Mouse (Mus musculus) right cerebral cortex, postnatal 14 days (tissue): Measurements from ENCODE around the gene Atg7.

ENCODE experiments used
- DNase-seq: peaks from one replicate; pipeline ENCODE4 v3.0.0; 2022

Gene Atg7

GRCm38 (mm10) chr6:114826889-114827288 is 184.0 kb downstream of the Atg7 start:
- no peak for DNase-seq

GRCm38 (mm10) chr6:114829660-114830438 is 187.0 kb downstream of the Atg7 start:
- no peak for DNase-seq

DNA sequence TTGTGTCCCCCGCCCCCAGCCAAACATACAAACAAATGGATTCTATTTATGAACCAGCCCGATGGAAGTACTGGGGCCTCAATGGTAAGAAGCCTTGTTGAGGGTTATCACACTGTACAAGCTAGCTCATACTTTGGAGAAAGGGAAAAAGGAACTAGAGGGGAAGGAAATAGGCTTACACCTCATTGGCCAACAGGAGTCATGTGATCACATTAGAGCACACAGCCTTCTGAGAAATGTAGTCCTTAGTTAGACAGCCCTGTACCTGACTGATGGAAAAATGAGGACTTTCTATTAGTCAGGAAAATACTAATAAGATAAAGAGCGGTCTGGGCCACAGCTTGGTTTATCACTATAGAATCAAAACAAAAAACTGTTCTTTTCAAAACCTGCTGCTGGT is 188.9 kb downstream of the Atg7 start:
- DNase-seq = no peak

GRCm38 (mm10) chr6:114833058-114833685 is 190.3 kb downstream of the Atg7 start:
- DNase-seq = no peak

- DNase-seq = no peak
Measured at GRCm38 (mm10) chr6:114833791-114834346, 191.0 kb downstream of the Atg7 start.

DNA sequence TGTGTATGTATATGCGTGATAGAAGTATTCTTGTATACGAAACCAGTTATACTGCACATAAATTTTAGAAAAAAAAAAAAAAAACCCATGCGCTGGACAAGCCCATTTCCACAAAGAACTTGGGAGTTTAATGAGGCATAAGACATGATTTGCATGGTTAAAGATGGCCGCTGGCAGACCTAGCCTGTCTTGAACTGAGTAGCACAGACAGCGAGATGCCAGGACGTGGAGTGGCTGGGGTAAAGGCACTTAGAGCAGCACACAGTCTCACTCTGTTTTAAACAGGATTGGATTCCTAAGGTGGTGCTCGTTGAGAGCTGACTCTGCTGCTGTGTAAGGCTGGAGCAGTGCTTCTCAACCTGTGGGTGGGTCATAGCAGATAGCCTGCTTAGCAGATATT is 192.4 kb downstream of the Atg7 start:
- DNase-seq = no peak

- DNase-seq = no peak
Measured at GRCm38 (mm10) chr6:114835752-114836151, 192.9 kb downstream of the Atg7 start.

GRCm38 (mm10) chr6:114836433-114836832 is 193.5 kb downstream of the Atg7 start:
- no peak for DNase-seq

- no peak for DNase-seq
Measured at GRCm38 (mm10) chr6:114838872-114839271, 196.0 kb downstream of the Atg7 start.

GRCm38 (mm10) chr6:114840012-114840411 is 197.1 kb downstream of the Atg7 start:
- no peak for DNase-seq

GRCm38 (mm10) chr6:114842131-114842530 is 199.2 kb downstream of the Atg7 start:
- no peak for DNase-seq

DNA sequence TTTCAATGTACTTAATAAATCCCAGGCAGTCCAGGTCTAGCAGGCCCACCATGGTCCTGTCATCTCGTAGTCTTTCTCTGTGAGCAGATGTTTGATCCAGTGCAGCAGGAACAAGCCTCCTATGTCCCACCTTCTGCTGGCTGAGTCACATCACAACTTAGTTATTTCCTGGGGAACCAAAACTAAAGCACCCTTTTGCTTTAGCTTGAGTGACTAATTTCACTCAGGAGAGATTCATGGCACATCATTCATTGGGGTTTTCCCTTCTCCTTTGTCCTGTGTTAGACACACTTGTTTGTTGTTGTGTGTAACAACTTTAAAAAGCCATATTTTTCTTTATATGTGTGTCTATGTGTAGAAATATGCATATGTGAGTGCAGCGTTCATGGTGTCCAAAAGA is 200.0 kb downstream of the Atg7 start:
- no peak for DNase-seq

DNA sequence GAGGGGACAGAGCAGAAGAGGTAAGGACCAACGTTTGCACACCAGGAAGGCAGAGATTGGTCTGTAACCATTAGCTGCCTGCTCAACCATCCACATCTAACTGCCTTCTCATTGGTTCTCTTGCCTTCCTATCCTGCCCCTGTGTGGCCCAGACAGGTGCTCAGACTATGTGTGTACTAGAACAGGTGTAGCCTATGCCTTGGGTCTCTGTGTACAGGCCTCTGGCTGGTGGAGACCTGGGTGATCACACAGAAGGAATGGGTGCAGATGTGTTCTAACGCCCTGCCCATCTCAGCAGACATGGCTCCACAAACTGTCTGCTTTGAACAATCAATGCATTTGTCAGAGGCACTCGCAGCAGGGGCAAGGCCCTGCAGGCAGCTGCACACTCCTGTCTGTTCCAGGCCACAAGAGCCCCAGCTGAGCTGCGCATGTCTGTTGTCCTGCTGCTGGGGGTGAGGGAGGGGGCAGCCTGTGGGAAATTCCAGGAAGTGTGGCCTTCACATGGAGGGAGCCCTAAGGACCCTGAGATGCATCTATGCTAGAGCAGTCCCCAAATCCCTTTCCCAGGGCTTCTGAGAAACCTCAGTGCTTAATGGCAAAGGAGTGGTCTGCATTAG is 203.4 kb downstream of the Atg7 start:
- DNase-seq = no peak

- no peak for DNase-seq
Measured at GRCm38 (mm10) chr6:114847582-114848174, 204.8 kb downstream of the Atg7 start.

DNA sequence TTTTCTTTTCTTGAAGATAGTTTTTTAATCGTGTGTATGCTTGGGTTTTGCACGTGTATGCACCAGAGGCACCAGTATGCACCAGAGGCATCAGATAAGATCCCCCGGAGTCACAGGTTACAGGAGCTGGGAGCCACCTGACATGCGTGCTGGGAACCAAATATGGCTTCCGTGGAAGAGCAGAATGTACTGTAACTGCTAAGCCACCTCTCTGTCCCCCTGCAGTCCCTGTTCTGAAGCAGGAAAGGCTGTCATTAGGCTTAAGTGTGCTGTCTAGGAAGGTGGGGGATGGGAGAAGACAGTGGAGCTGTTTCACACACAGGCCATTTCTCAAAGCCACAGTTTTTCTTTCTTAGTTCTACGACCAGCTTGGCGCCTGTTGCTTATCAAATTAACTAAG is 205.9 kb downstream of the Atg7 start:
- no peak for DNase-seq

DNA sequence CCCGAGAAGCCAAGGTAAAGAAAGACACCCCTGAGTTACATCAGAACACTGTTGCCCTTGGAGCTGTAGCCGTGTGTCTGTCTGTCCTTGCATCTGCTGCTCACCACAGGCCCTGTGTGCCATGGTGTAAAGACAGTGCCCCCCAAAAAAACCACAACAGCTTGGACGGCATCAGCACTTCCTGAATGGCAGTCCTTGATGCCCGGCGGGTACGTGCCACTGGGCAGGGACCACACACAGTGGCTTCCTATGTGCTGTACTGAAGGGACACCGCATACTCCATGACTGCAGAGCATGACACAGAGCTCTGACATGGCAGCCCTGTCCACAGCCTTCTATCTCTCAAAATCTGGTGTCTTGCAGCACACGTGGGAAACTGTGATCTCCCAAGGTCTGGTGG is 206.9 kb downstream of the Atg7 start:
- no peak for DNase-seq

- DNase-seq = no peak
Measured at GRCm38 (mm10) chr6:114851688-114852087, 208.8 kb downstream of the Atg7 start.

DNA sequence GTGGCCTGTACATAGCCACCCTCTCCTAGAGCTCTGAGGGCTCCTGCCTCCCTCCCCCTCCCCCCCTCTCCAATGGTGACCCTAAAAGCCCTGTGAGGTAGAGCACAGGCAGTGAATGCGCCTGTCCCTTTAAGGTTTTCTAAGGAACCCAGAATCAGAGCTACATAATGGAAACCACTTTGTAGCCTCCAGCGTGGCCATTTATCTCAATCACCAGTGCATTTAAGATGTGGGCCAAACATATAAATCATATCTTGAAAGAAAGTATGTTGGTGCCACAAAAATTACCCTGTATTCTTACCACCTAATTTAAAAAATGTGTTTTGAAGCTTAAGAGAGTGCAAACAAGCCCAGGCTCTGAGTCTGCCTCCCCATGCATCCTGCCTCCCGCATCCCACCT is 209.8 kb downstream of the Atg7 start:
- no peak for DNase-seq

DNA sequence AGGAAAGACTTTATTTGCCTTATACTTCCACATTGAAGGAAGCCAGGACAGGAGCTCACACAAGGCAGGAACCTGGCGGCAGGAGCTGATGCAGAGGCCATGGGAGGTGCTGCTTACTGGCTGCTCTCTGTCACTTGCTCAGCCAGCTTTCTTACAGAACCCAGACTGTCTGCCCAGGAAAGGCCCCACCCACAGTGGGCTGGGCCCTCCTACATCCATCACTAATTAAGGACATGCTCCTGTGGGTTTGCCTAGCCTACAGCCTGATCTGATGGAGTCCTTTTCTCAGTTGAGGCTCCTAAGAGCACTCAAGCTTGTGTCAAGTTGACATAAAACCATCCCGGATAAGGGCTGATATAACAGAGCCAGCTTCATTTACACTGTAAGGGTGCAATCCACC is 211.5 kb downstream of the Atg7 start:
- no peak for DNase-seq

GRCm38 (mm10) chr6:114855644-114856043 is 212.7 kb downstream of the Atg7 start:
- DNase-seq = no peak

- DNase-seq = no peak
Measured at GRCm38 (mm10) chr6:114856501-114856900, 213.6 kb downstream of the Atg7 start.

GRCm38 (mm10) chr6:114857996-114858721 is 215.3 kb downstream of the Atg7 start:
- no peak for DNase-seq

DNA sequence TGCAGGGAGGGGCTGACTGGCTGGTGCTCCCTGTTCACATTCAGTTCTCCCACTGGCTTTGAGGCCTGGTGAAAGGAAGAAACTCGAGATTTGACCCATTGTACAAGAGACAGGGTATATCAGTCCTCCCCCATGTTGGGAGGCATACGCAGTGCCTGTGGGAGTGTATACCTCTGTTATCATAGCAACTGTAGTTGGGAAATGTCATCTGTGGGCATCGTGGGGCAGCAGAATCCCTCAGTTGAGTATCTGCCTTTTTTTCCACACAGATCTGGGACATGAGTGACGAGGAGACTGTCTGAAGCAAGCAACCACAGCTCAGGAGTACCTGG is 215.8 kb downstream of the Atg7 start:
- no peak for DNase-seq
